ENCODE assay signal across 8 mouse cellular contexts in the genomic region with DNA sequence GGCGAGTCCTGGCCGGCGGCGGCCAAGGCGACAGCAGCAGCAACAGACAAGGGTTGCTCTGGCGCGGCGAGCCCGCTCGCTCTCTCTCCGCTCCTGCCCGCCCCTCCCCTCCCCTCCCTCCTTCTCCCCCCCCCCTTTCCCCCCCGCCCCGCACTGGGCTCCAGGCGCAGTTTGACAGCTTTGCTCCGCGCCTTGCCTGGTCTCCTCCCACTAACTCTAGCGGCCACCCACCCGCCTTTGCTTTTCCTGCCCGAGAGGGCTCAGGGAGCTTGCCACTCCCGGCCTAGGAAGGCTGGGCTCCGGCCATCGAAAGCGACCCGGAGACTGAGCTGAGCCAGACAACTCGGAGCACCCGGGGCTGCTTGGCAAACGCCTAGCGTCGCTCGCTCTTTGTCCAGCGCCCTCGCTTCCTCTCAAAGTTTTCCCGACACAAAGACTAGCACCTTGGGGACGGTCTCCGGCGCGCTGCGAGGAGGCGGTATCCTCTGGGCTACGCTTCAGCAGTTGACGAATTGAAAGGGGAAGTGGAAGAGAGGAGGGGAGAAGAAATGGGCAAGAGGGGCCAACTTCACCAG. TPM values are rescaled to one million over a fixed set of nuclear protein-coding genes. Genes with fewer than 3 reads are reported as not detected.
DNase-seq lines count a peak whose midpoint lies in the region; ATAC-seq and TF ChIP-seq lines count a peak whose summit lies in the region.

A gene (minus strand): TSS at position 90 of the 575 bp plus-strand sequence.

- no peak within 1 kb of the TSS for H3K27ac ChIP-seq in kidney, adult 2 months (ENCODE audit: insufficient read depth, low read depth, low read length)
- no peak within 1 kb of the TSS for H3K27ac ChIP-seq in cortical plate, adult 2 months (ENCODE audit: insufficient read depth, low read length)
- H3K27ac ChIP-seq in heart, embryonic 10.5 days, result peak within 1 kb of the TSS; percentile 85
- 0 out of 2 replicates have a peak within 1 kb of the TSS, but pooled peaks have one; percentile 63 for H3K27ac ChIP-seq in kidney, postnatal 0 days

- DNase-seq in kidney, adult 2 months, result peak; percentile 33
- no peak for DNase-seq in kidney, adult 11 months
- DNase-seq in heart, embryonic 10.5 days (ENCODE audit: low spot score), result peak; percentile 87
- peak; percentile 90 for DNase-seq in kidney, postnatal 0 days (ENCODE audit: low spot score)
- DNase-seq in lung, postnatal 14 days, result peak; percentile 66
- peak; percentile 52 for DNase-seq in retina, postnatal 7 days (ENCODE audit: low read depth, low spot score)
- no peak for DNase-seq in spleen, postnatal 14 days (ENCODE audit: low spot score in 2 of 2)

- H3K9ac ChIP-seq in kidney, postnatal 0 days (ENCODE audit: low read depth, low read length), result peak within 1 kb of the TSS; percentile 66

- no peak for TF ChIP-seq CTCF in kidney, adult 2 months (conservative IDR thresholded peaks at IDR 0.05; ENCODE audit: insufficient read depth, insufficient read length, low read depth, low read length)
- no peak for TF ChIP-seq CTCF in cortical plate, adult 2 months (IDR thresholded peaks at IDR 0.05; ENCODE audit: extremely low read depth, insufficient read depth, low read length)
- TF ChIP-seq CTCF in kidney, postnatal 0 days (IDR thresholded peaks at IDR 0.05; ENCODE audit: low read depth), result no peak

- H3K4me2 ChIP-seq in kidney, postnatal 0 days (ENCODE audit: low read length), result peak within 1 kb of the TSS; percentile 100

- peak; percentile 75 for ATAC-seq in kidney, postnatal 0 days (replicated peaks; ENCODE audit: low FRiP score, low read depth)

- peaks cover 2% of the 10 kb centered on the region; the same call in 1 of the 2 replicates for H3K27me3 ChIP-seq in kidney, adult 2 months (replicated peaks; ENCODE audit: control insufficient read depth, insufficient read depth, low read length)
- H3K27me3 ChIP-seq in heart, embryonic 10.5 days (ENCODE audit: insufficient read depth, poor library complexity, severe bottlenecking), result peaks cover 72% of the 10 kb centered on the region
- H3K27me3 ChIP-seq in kidney, postnatal 0 days (ENCODE audit: insufficient read depth, low read length), result 0 out of 2 replicates have a peak, but pooled peaks cover 4% of the 10 kb centered on the region

- 2% methylated on average over 29 of the region's 42 CpGs for WGBS in kidney, adult 2 months
- WGBS in heart, embryonic 10.5 days, result under 1% methylated on average over 35 of the region's 42 CpGs
- under 1% methylated on average over 35 of the region's 42 CpGs for WGBS in kidney, postnatal 0 days

- H3K9me3 ChIP-seq in heart, embryonic 10.5 days, result no peaks in the 10 kb centered on the region
- no peaks in the 10 kb centered on the region for H3K9me3 ChIP-seq in kidney, postnatal 0 days (replicated peaks; ENCODE audit: low read length)

- H3K4me3 ChIP-seq in kidney, adult 2 months (ENCODE audit: insufficient read depth, low read depth, low read length), result peak within 1 kb of the TSS; percentile 58
- peak within 1 kb of the TSS; percentile 36 for H3K4me3 ChIP-seq in cortical plate, adult 2 months (ENCODE audit: insufficient read depth, low read length)
- peak within 1 kb of the TSS; percentile 78 for H3K4me3 ChIP-seq in heart, embryonic 10.5 days
- peak within 1 kb of the TSS; percentile 78 for H3K4me3 ChIP-seq in kidney, postnatal 0 days (replicated peaks; ENCODE audit: low read depth, low read length)

- TF ChIP-seq POLR2A in kidney, adult 2 months (IDR thresholded peaks at IDR 0.05; ENCODE audit: low read depth, low read length), result no peak
- TF ChIP-seq POLR2A in cortical plate, adult 2 months (IDR thresholded peaks at IDR 0.05; ENCODE audit: extremely low read depth, insufficient read depth, low read length), result no peak

- no peaks in the 10 kb centered on the region for H3K4me1 ChIP-seq in kidney, adult 2 months (ENCODE audit: control insufficient read depth, insufficient read depth, low read length)
- no peaks in the 10 kb centered on the region; the same call in 1 of the 2 replicates for H3K4me1 ChIP-seq in cortical plate, adult 2 months (ENCODE audit: control insufficient read depth, insufficient read depth, low read length)
- H3K4me1 ChIP-seq in heart, embryonic 10.5 days, result peaks cover 14% of the 10 kb centered on the region
- H3K4me1 ChIP-seq in kidney, postnatal 0 days (replicated peaks; ENCODE audit: insufficient read depth, low read length), result peaks cover 7% of the 10 kb centered on the region

- H3K36me3 ChIP-seq in kidney, adult 2 months (ENCODE audit: control insufficient read depth, insufficient read depth, low read length), result no peaks in the 10 kb centered on the region
- H3K36me3 ChIP-seq in heart, embryonic 10.5 days, result no peaks in the 10 kb centered on the region
- no peaks in the 10 kb centered on the region for H3K36me3 ChIP-seq in kidney, postnatal 0 days (ENCODE audit: insufficient read depth, low read length)

RNA-seq across cellular contexts. Expression of the gene that starts here (rescaled TPM):
- polyA plus RNA-seq in kidney, adult 2 months (2012; rRNA removed), result 0.24 and 0.31 TPM in 2 replicates
- polyA plus RNA-seq in cortical plate, adult 2 months (2012; rRNA removed), result 0.91 and 1.7 TPM in 2 replicates
- 3.4 and 5.5 TPM in 2 replicates for polyA plus RNA-seq in heart, embryonic 10.5 days (2016; fragmentation: Nextera tagmentation; extraction: Ambion mirVana)
- polyA plus RNA-seq in kidney, postnatal 0 days (2015; fragmentation: Nextera tagmentation; extraction: Ambion mirVana), result 5.0 and 5.1 TPM in 2 replicates

Comparison
In these comparisons a context has a peak if more than half of its experiments do, and no peak if none do; other contexts are left out.
1. DNase-seq: peak in heart, embryonic 10.5 days (single experiment), kidney, postnatal 0 days (single experiment), lung, postnatal 14 days (single experiment) and retina, postnatal 7 days (single experiment); none in kidney, adult 11 months (single experiment) and spleen, postnatal 14 days (0 of 2).
2. H3K27ac ChIP-seq: peak in heart, embryonic 10.5 days (single experiment) and kidney, postnatal 0 days (single experiment); none in kidney, adult 2 months (single experiment) and cortical plate, adult 2 months (single experiment).
3. Peak in DNase-seq and H3K4me3 ChIP-seq in kidney, adult 2 months; RNA of the gene not detected or under 1 TPM.
4. Peak in every context shown above with its lines, with median percentiles within 50 percentile points of each other: H3K4me3 ChIP-seq.